Mouse (Mus musculus): Measurements from ENCODE around the gene Ccdc142. TPM values are rescaled to one million over a fixed set of nuclear protein-coding genes. Genes with fewer than 3 reads are reported as not detected.

Ccdc142 gene
- polyA plus RNA-seq, 1 experiment from 2014 or later: 5.0 TPM

DNA sequence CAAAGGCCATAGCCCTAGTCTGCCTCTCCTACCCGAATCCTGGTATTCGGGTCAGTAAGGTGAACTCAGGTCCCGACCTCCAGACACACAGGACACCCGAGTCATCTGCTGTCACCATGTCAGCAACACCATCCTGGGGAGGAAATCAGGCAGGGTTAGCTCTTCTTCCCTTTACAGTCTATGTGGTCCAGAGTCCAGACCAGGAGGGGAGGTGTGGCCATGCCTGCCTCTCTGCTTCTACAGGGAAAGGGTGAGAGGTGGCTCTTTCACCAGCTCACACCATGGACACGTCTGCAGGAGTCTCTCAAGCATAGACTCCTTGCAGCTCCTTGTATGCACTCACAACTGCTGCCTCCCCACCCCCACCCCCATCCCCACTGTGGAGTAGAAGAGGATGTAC is 52.1 kb downstream of the Ccdc142 start:
- Histone ChIP-seq H3K36me3 (peaks cover 42% of the 10 kb centered on the region), H3K9me3 (no peaks in the 10 kb centered on the region), H3K27ac (replicated peaks) (no peak overlapping the region), H3K9ac (replicated peaks) (no peak overlapping the region), H3K4me2 (replicated peaks) (no peak overlapping the region), H3K27me3 (peaks cover 3% of the 10 kb centered on the region; the same call in 1 of the 2 replicates), H3K4me3 (no peak overlapping the region), H3K4me1 (peaks cover 34% of the 10 kb centered on the region)
- ATAC-seq (ENCODE audit: low FRiP score, low read depth): no peak
- 87% methylated on average over 5 of the region's 5 CpGs for WGBS

DNA sequence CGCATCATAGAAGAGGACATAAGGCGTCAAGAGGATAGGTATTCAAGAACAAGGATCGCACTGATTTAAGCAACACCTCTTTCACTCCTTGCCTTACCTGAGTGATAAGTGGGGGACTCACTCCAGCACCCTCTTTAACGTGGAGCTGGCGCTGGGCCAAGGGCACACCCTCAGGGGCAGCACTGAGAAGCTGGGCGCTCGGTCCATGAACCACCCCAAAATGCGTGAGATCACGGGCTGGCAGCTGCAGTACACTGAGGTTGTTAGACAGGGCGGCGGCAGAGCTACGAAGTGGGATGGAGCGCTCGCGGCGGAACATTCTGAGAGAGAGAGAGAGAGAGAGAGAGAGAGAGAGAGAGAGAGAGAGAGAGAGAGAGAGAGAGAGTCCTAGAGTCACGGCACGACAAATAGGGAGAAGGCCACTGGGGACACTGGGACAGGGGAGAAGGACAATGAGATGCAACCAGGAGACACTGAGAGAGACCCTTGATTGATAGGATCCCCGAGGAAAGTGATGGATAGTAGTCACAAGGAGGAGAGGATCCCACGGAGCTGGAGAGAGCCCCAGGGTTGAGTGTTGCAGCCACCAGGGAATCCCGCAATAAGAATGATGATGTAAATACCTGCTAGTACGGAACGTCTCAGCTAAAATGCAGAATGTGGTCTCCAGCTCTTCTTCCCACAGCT is 54.3 kb downstream of the Ccdc142 start:
- Histone ChIP-seq H3K4me1 (peaks cover 34% of the 10 kb centered on the region), H3K27ac (replicated peaks) (0 out of 2 replicates have a peak overlapping the region, but pooled peaks have one; percentile 12), H3K27me3 (peaks cover 13% of the 10 kb centered on the region), H3K9me3 (no peaks in the 10 kb centered on the region), H3K4me3 (peak overlapping the region; percentile 56), H3K36me3 (peaks cover 25% of the 10 kb centered on the region), H3K9ac (replicated peaks) (peak overlapping the region; percentile 66), H3K4me2 (replicated peaks) (peak overlapping the region; percentile 78)
- ATAC-seq (ENCODE audit: low FRiP score, low read depth): peak; percentile 57
- 7% methylated on average over 23 of the region's 23 CpGs for WGBS

DNA sequence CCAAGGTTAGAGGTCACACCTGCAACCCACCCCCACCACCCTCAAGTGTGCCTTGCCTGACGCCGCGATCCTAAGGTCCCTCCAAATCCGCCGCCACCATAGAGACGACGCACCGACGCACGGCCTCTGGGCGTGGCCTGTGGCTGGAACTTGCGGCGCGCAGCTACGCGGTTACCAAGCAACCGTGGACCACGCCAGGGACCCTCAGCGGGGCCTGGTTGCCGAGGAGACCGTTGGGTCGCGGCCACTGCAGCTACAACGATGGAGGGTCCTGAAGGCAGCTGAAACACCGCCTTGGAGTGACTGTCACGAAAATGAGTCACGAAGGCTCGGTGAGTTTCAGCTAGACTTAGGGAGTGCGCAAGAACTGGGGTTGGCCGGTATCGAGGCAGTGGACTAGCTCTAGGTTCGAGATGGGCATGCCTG is 54.9 kb downstream of the Ccdc142 start, which contains the start of the genes Wdr54 and 1700003E16Rik:
Wdr54 (minus strand) TSS at position 139 of the 426 bp plus-strand sequence.
1700003E16Rik (plus strand) TSS at position 146 of the 426 bp plus-strand sequence.
- Histone ChIP-seq H3K4me1 (peaks cover 34% of the 10 kb centered on the region), H3K4me2 (replicated peaks) (peak within 1 kb of the TSS; percentile 78), H3K36me3 (peaks cover 25% of the 10 kb centered on the region), H3K27me3 (peaks cover 19% of the 10 kb centered on the region), H3K4me3 (peak within 1 kb of the TSS; percentile 56), H3K27ac (replicated peaks) (0 out of 2 replicates have a peak within 1 kb of the TSS, but pooled peaks have one; percentile 12), H3K9me3 (no peaks in the 10 kb centered on the region), H3K9ac (replicated peaks) (peak within 1 kb of the TSS; percentile 66)
- ATAC-seq (ENCODE audit: low FRiP score, low read depth): peak; percentile 95
- under 1% methylated on average over 32 of the region's 32 CpGs for WGBS

MicroRNAs within 50 kb of the gene (microRNA counts, 519-probe panel; counts per million panel counts)
- microRNA mmu-miR-3470a+mmu-miR-3470b: not detected

Small RNA genes within 50 kb of the gene (microRNA-seq; reads per million reads assigned to microRNA genes)
- not detected for gene Mir3470a

Other genes with a start within 250 kb of the Ccdc142 start
- gene Sema4f, start 161.8 kb upstream of the Ccdc142 start, polyA plus RNA-seq (2016; fragmentation: Nextera tagmentation; extraction: Ambion mirVana): 6.4 and 7.4 TPM in 2 replicates
- gene M1ap, start 154.7 kb upstream of the Ccdc142 start, polyA plus RNA-seq (2016; fragmentation: Nextera tagmentation; extraction: Ambion mirVana): 0.09 and 0.12 TPM in 2 replicates
- 5.8 and 8.3 TPM in 2 replicates for gene Dok1, start 68.1 kb upstream of the Ccdc142 start, polyA plus RNA-seq (2016; fragmentation: Nextera tagmentation; extraction: Ambion mirVana)
- gene Loxl3, start 67.4 kb upstream of the Ccdc142 start, polyA plus RNA-seq (2016; fragmentation: Nextera tagmentation; extraction: Ambion mirVana): 11.0 and 14.7 TPM in 2 replicates
- 150 and 159 TPM in 2 replicates for gene Aup1, start 47.1 kb upstream of the Ccdc142 start, polyA plus RNA-seq (2016; fragmentation: Nextera tagmentation; extraction: Ambion mirVana)
- gene Htra2, start 46.3 kb upstream of the Ccdc142 start, polyA plus RNA-seq (2016; fragmentation: Nextera tagmentation; extraction: Ambion mirVana): 63.2 and 63.9 TPM in 2 replicates
- 0.93 and 1.1 TPM in 2 replicates for gene Dqx1, start 43.8 kb upstream of the Ccdc142 start, polyA plus RNA-seq (2016; fragmentation: Nextera tagmentation; extraction: Ambion mirVana)
- not detected in 2 replicates for gene Tlx2, start 31.3 kb upstream of the Ccdc142 start, polyA plus RNA-seq (2016; fragmentation: Nextera tagmentation; extraction: Ambion mirVana)
- 41.2 and 42.2 TPM in 2 replicates for gene Pcgf1, start 23.7 kb upstream of the Ccdc142 start, polyA plus RNA-seq (2016; fragmentation: Nextera tagmentation; extraction: Ambion mirVana)
- gene Lbx2, start 15.2 kb upstream of the Ccdc142 start, polyA plus RNA-seq (2016; fragmentation: Nextera tagmentation; extraction: Ambion mirVana): 0.45 TPM in 1 of 2 replicates, not detected in the other
- 3.9 and 4.3 TPM in 2 replicates for gene Gm42688, start within 50 bp of the Ccdc142 start, polyA plus RNA-seq (2016; fragmentation: Nextera tagmentation; extraction: Ambion mirVana)
- gene Mrpl53, start 7.4 kb downstream of the Ccdc142 start, polyA plus RNA-seq (2016; fragmentation: Nextera tagmentation; extraction: Ambion mirVana): 122 and 129 TPM in 2 replicates
- gene Mogs, start 13.9 kb downstream of the Ccdc142 start, polyA plus RNA-seq (2016; fragmentation: Nextera tagmentation; extraction: Ambion mirVana): 34.9 and 42.6 TPM in 2 replicates
- gene Wbp1, start 20.0 kb downstream of the Ccdc142 start, polyA plus RNA-seq (2016; fragmentation: Nextera tagmentation; extraction: Ambion mirVana): 210 and 223 TPM in 2 replicates
- gene Ino80b, start 23.8 kb downstream of the Ccdc142 start, polyA plus RNA-seq (2016; fragmentation: Nextera tagmentation; extraction: Ambion mirVana): 18.4 and 19.4 TPM in 2 replicates
- gene Rtkn, start 33.9 kb downstream of the Ccdc142 start, polyA plus RNA-seq (2016; fragmentation: Nextera tagmentation; extraction: Ambion mirVana): 31.9 and 39.5 TPM in 2 replicates
- 11.2 and 13.3 TPM in 2 replicates for gene Wdr54, start 54.8 kb downstream of the Ccdc142 start, polyA plus RNA-seq (2016; fragmentation: Nextera tagmentation; extraction: Ambion mirVana)
- gene 1700003E16Rik, start 54.8 kb downstream of the Ccdc142 start, polyA plus RNA-seq (2016; fragmentation: Nextera tagmentation; extraction: Ambion mirVana): 2.6 and 2.7 TPM in 2 replicates
- gene Dctn1, start 64.3 kb downstream of the Ccdc142 start, polyA plus RNA-seq (2016; fragmentation: Nextera tagmentation; extraction: Ambion mirVana): 148 and 156 TPM in 2 replicates
- 0.52 and 0.62 TPM in 2 replicates for gene Slc4a5, start 118.2 kb downstream of the Ccdc142 start, polyA plus RNA-seq (2016; fragmentation: Nextera tagmentation; extraction: Ambion mirVana)
- 33.0 and 37.3 TPM in 2 replicates for gene Mthfd2, start 224.3 kb downstream of the Ccdc142 start, polyA plus RNA-seq (2016; fragmentation: Nextera tagmentation; extraction: Ambion mirVana)
- gene Mob1a, start 224.4 kb downstream of the Ccdc142 start, polyA plus RNA-seq (2016; fragmentation: Nextera tagmentation; extraction: Ambion mirVana): 56.6 and 58.0 TPM in 2 replicates
- 93.7 and 102 TPM in 2 replicates for gene Bola3, start 247.5 kb downstream of the Ccdc142 start, polyA plus RNA-seq (2016; fragmentation: Nextera tagmentation; extraction: Ambion mirVana)

Measured in midbrain, embryonic 12.5 days (tissue).